Mouse (Mus musculus) bone marrow macrophage, adult 2 months (primary cell): ENCODE data around the gene Ubash3a. TPM values are rescaled to one million over a fixed set of nuclear protein-coding genes. Genes with fewer than 3 reads are reported as not detected.
"Not testable (repeated sequence)": the region's sequence is repeated elsewhere in the genome, so short reads cannot be mapped to it uniquely, and the experiment has no call there.

Source experiments
- H3K27ac ChIP-seq: 2 replicates; pipeline ENCODE4 v1.5.1; 2012; ENCODE audit warnings: low read depth, low read length; ENCODE audit not compliant: insufficient read depth
- H3K4me1 ChIP-seq: 2 replicates; pipeline ENCODE4 v1.6.1; 2012; ENCODE audit warnings: low read length; ENCODE audit not compliant: control insufficient read depth, insufficient read depth
- H3K4me3 ChIP-seq: 2 replicates; pipeline ENCODE4 v1.5.1; 2012; ENCODE audit warnings: mild to moderate bottlenecking, low read length, moderate library complexity; ENCODE audit not compliant: insufficient read depth
- CTCF ChIP-seq: IDR thresholded peaks from 2 replicates; pipeline ENCODE4 v1.5.1; 2012; ENCODE audit warnings: low read depth, mild to moderate bottlenecking, low read length, moderate library complexity
- POLR2A ChIP-seq: IDR thresholded peaks from 2 replicates; pipeline ENCODE4 v1.6.1; 2012; ENCODE audit warnings: mild to moderate bottlenecking, low read depth, low read length, borderline replicate concordance
- polyA plus RNA-seq: library from polyadenylated mRNA; stranded (reverse); fragments of >200 nt; gene quantifications from 2 replicates; pipeline ENCODE4 v1.2.4, GENCODE M21; 2012; ENCODE audit not compliant: missing spikeins, insufficient read depth, insufficient read length

Ubash3a gene
- polyA plus RNA-seq, 1 experiment, result not detected

- Histone ChIP-seq H3K4me1 (no peaks in the 10 kb centered on the region), H3K27ac (no peak overlapping the region), H3K4me3 (no peak overlapping the region)
- TF ChIP-seq POLR2A (no peak), CTCF (no peak)
Observed at GRCm38 (mm10) chr17:31267138-31267537, 59.5 kb downstream of the Ubash3a start.

- H3K4me3 ChIP-seq, result no peak overlapping the region
- no peaks in the 10 kb centered on the region for H3K4me1 ChIP-seq
- H3K27ac ChIP-seq, result no peak overlapping the region
- no peak for TF ChIP-seq POLR2A
- TF ChIP-seq CTCF, result no peak
Observed at GRCm38 (mm10) chr17:31267603-31268002, 59.9 kb downstream of the Ubash3a start.

- Histone ChIP-seq H3K4me1 (no peaks in the 10 kb centered on the region), H3K27ac (no peak overlapping the region), H3K4me3 (no peak overlapping the region)
- TF ChIP-seq CTCF (no peak), POLR2A (no peak)
Observed at GRCm38 (mm10) chr17:31268016-31268415, 60.3 kb downstream of the Ubash3a start.

GRCm38 (mm10) chr17:31269761-31270160, 62.1 kb downstream of the Ubash3a start:
- no peaks in the 10 kb centered on the region for H3K4me1 ChIP-seq
- no peak for TF ChIP-seq CTCF
- no peak for TF ChIP-seq POLR2A
- H3K27ac ChIP-seq, result no peak overlapping the region
- H3K4me3 ChIP-seq, result no peak overlapping the region

- TF ChIP-seq POLR2A (no peak), CTCF (no peak)
- no peaks in the 10 kb centered on the region for H3K4me1 ChIP-seq
- no peak overlapping the region for H3K27ac ChIP-seq
- H3K4me3 ChIP-seq, result no peak overlapping the region
Observed at GRCm38 (mm10) chr17:31270246-31270645, 62.6 kb downstream of the Ubash3a start.

GRCm38 (mm10) chr17:31270736-31271135, 63.1 kb downstream of the Ubash3a start:
- H3K4me1 ChIP-seq, H3K27ac ChIP-seq, H3K4me3 ChIP-seq: not testable (repeated sequence)

- Histone ChIP-seq H3K4me1 (no peaks in the 10 kb centered on the region), H3K4me3 (no peak overlapping the region), H3K27ac (no peak overlapping the region)
- no peak for TF ChIP-seq POLR2A
- TF ChIP-seq CTCF, result no peak
Observed at GRCm38 (mm10) chr17:31271136-31271851, 63.6 kb downstream of the Ubash3a start.

- TF ChIP-seq POLR2A (no peak), CTCF (no peak)
- Histone ChIP-seq H3K27ac (no peak overlapping the region), H3K4me1 (no peaks in the 10 kb centered on the region), H3K4me3 (no peak overlapping the region)
Observed at GRCm38 (mm10) chr17:31272416-31273165, 64.9 kb downstream of the Ubash3a start.

- H3K4me1 ChIP-seq, result no peaks in the 10 kb centered on the region
- no peak overlapping the region for H3K4me3 ChIP-seq
- no peak overlapping the region for H3K27ac ChIP-seq
- TF ChIP-seq POLR2A, result no peak
Observed at GRCm38 (mm10) chr17:31273631-31274030, 66.0 kb downstream of the Ubash3a start.

- no peak for TF ChIP-seq POLR2A
Observed at GRCm38 (mm10) chr17:31275181-31275580, 67.5 kb downstream of the Ubash3a start.

More at GRCm38 (mm10) chr17:31275181-31275580, 67.5 kb downstream of the Ubash3a start:
- H3K4me1 ChIP-seq, result no peaks in the 10 kb centered on the region
- no peak overlapping the region for H3K4me3 ChIP-seq
- H3K27ac ChIP-seq, result no peak overlapping the region
